10 mouse cellular contexts compared by ENCODE assay signal in the genomic region with DNA sequence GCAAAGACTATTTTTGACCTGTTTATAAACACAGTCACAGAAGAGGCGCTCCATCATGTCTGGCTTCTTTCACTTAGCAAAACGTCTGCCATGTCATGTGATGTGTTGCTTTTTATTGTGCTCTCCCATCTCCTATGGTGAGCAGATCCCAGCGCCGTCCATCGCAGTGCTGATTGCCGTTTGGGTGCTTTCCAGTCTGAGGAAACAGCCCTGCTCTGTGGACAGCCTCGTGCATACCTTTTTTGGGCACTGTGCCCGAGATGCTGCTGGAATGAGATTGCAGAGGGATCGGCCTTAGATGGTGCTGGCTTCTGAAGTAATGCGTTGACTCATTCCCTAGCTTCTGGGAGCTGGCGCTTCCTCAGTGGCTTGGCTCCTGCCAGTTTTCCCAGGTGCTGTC. TPM values are rescaled to one million over a fixed set of nuclear protein-coding genes. Genes with fewer than 3 reads are reported as not detected.
DNase-seq lines count a peak whose midpoint lies in the region; ATAC-seq and TF ChIP-seq lines count a peak whose summit lies in the region.
"Had no signal": no experiment of that assay in that cellular context is flagged by ENCODE, and none has a peak within 500 bp of the region (broad histone marks: within the 10 kb centered on the region; RNA-seq: fewer than 3 reads in every experiment).

No protein-coding gene starts in this region.

- H3K27ac ChIP-seq in heart, embryonic 16.5 days (ENCODE audit: low read length), result peak overlapping the region; percentile 79
- no peak overlapping the region for H3K27ac ChIP-seq in stomach, embryonic 16.5 days (ENCODE audit: low read length)
- H3K27ac ChIP-seq: limb, embryonic 15.5 days had no signal

- no peak for ATAC-seq in megakaryocyte, adult 5-6 weeks (ENCODE audit: poor library complexity, severe bottlenecking)
- peak; percentile 85 for ATAC-seq in heart, embryonic 16.5 days (replicated peaks; ENCODE audit: extremely low read depth, insufficient read depth, low FRiP score)
- peak; percentile 77 for ATAC-seq in stomach, embryonic 16.5 days (ENCODE audit: insufficient read depth, low FRiP score)
- no peak for ATAC-seq in granulocyte monocyte progenitor cell, adult 5-6 weeks (replicated peaks; ENCODE audit: poor library complexity, severe bottlenecking)

- no peaks in the 10 kb centered on the region for H3K9me3 ChIP-seq in megakaryocyte, embryonic 14.5 days
- no peaks in the 10 kb centered on the region for H3K9me3 ChIP-seq in heart, embryonic 16.5 days (replicated peaks; ENCODE audit: control insufficient read depth, low read length)
- H3K9me3 ChIP-seq in stomach, embryonic 16.5 days (replicated peaks; ENCODE audit: control insufficient read depth, low read length), result no peaks in the 10 kb centered on the region
- H3K9me3 ChIP-seq: limb, embryonic 15.5 days had no signal

- TF ChIP-seq CTCF in brain, embryonic 14.5 days (IDR thresholded peaks at IDR 0.05; ENCODE audit: borderline replicate concordance, extremely low read depth, insufficient read depth, insufficient read length), result no peak

- H3K4me3 ChIP-seq in megakaryocyte, embryonic 14.5 days (replicated peaks), result peak overlapping the region; percentile 2
- H3K4me3 ChIP-seq in heart, embryonic 16.5 days (ENCODE audit: low read length), result no peak overlapping the region; the same call in 1 of the 2 replicates
- no peak overlapping the region for H3K4me3 ChIP-seq in stomach, embryonic 16.5 days (replicated peaks; ENCODE audit: low read length)
- H3K4me3 ChIP-seq: limb, embryonic 15.5 days had no signal

- 19% methylated on average over 11 of the region's 11 CpGs for WGBS in heart, embryonic 16.5 days
- 42% methylated on average over 11 of the region's 11 CpGs for WGBS in stomach, embryonic 16.5 days

- TF ChIP-seq POLR2A in brain, embryonic 14.5 days (IDR thresholded peaks at IDR 0.05; ENCODE audit: borderline replicate concordance, extremely low read depth, insufficient read depth, insufficient read length, poor library complexity, severe bottlenecking), result no peak

- no peaks in the 10 kb centered on the region for H3K36me3 ChIP-seq in megakaryocyte, embryonic 14.5 days (replicated peaks; ENCODE audit: low read length)
- H3K36me3 ChIP-seq in heart, embryonic 16.5 days (ENCODE audit: control insufficient read depth, insufficient read depth), result no peaks in the 10 kb centered on the region
- H3K36me3 ChIP-seq in stomach, embryonic 16.5 days (ENCODE audit: control insufficient read depth, insufficient read depth, low read length), result no peaks in the 10 kb centered on the region
- H3K36me3 ChIP-seq: limb, embryonic 15.5 days had no signal

- peak overlapping the region; percentile 42 for H3K4me2 ChIP-seq in heart, embryonic 16.5 days (ENCODE audit: low read depth, low read length)
- 0 out of 2 replicates have a peak overlapping the region, but pooled peaks have one; percentile 5 for H3K4me2 ChIP-seq in stomach, embryonic 16.5 days (ENCODE audit: low read depth, low read length)
- H3K4me2 ChIP-seq: limb, embryonic 15.5 days had no signal

- DNase-seq in brain, embryonic 14.5 days (ENCODE audit: low read depth), result peak; percentile 53
- no peak for DNase-seq in urinary bladder, postnatal 36 days (ENCODE audit: low spot score in 2 of 2)

- H3K4me1 ChIP-seq in megakaryocyte, embryonic 14.5 days, result peaks cover 25% of the 10 kb centered on the region
- peaks cover 10% of the 10 kb centered on the region for H3K4me1 ChIP-seq in heart, embryonic 16.5 days (ENCODE audit: control insufficient read depth, insufficient read depth, low read length)
- H3K4me1 ChIP-seq in stomach, embryonic 16.5 days (ENCODE audit: control insufficient read depth, insufficient read depth, low read length), result peaks cover 3% of the 10 kb centered on the region; the same call in 1 of the 2 replicates

- peaks cover 7% of the 10 kb centered on the region for H3K27me3 ChIP-seq in megakaryocyte, embryonic 14.5 days (replicated peaks)
- no peaks in the 10 kb centered on the region for H3K27me3 ChIP-seq in heart, embryonic 16.5 days (ENCODE audit: control insufficient read depth, insufficient read depth, low read length)
- no peaks in the 10 kb centered on the region for H3K27me3 ChIP-seq in stomach, embryonic 16.5 days (ENCODE audit: control insufficient read depth, insufficient read depth, low read length)
- H3K27me3 ChIP-seq: limb, embryonic 15.5 days had no signal

- no peak overlapping the region for H3K9ac ChIP-seq in heart, embryonic 16.5 days (ENCODE audit: low read length)
- no peak overlapping the region for H3K9ac ChIP-seq in stomach, embryonic 16.5 days (ENCODE audit: low read length)
- H3K9ac ChIP-seq: limb, embryonic 15.5 days had no signal

RNA-seq across cellular contexts. Expression of gene Gm572, which starts 3.5 kb away (rescaled TPM):
- polyA plus RNA-seq in megakaryocyte, embryonic 14.5 days (2012; ENCODE audit: insufficient read depth, low replicate concordance), result not detected in 2 replicates
- total RNA-seq in megakaryocyte, adult 5-6 weeks (2015), result 0.23 and 0.29 TPM in 2 replicates
- not detected in 2 replicates for total RNA-seq in megakaryocyte, adult 5-6 weeks (2017)
- not detected in 2 replicates for polyA plus RNA-seq in brain, embryonic 14.5 days (2012; rRNA removed)
- polyA plus RNA-seq in heart, embryonic 16.5 days (2015; fragmentation: Nextera tagmentation; extraction: Ambion mirVana), result 0.11 and 0.41 TPM in 2 replicates
- 0.09 TPM in 1 of 2 replicates, not detected in the other for polyA plus RNA-seq in stomach, embryonic 16.5 days (2015; fragmentation: Nextera tagmentation; extraction: Ambion mirVana)
- not detected in 2 replicates for total RNA-seq in granulocyte monocyte progenitor cell, adult 5-6 weeks (2014; fragmentation: Nextera tagmentation)
- not detected in 2 replicates for total RNA-seq in granulocyte monocyte progenitor cell, adult 5-6 weeks (2017)
- polyA plus RNA-seq: gonadal fat pad, adult 2 months; limb, embryonic 15.5 days; neural tube, embryonic 14.5 days had no signal

RNA-seq across cellular contexts. Expression of gene Tardbp, which starts 19.8 kb away (rescaled TPM):
- 18.5 TPM in 1 of 2 replicates, not detected in the other for polyA plus RNA-seq in megakaryocyte, embryonic 14.5 days (2012; ENCODE audit: insufficient read depth, low replicate concordance)
- total RNA-seq in megakaryocyte, adult 5-6 weeks (2015), result 193 and 196 TPM in 2 replicates
- total RNA-seq in megakaryocyte, adult 5-6 weeks (2017), result 339 and 406 TPM in 2 replicates
- polyA plus RNA-seq in brain, embryonic 14.5 days (2012; rRNA removed), result 438 and 625 TPM in 2 replicates
- 171 and 194 TPM in 2 replicates for polyA plus RNA-seq in heart, embryonic 16.5 days (2015; fragmentation: Nextera tagmentation; extraction: Ambion mirVana)
- 284 and 286 TPM in 2 replicates for polyA plus RNA-seq in stomach, embryonic 16.5 days (2015; fragmentation: Nextera tagmentation; extraction: Ambion mirVana)
- 411 and 464 TPM in 2 replicates for total RNA-seq in granulocyte monocyte progenitor cell, adult 5-6 weeks (2014; fragmentation: Nextera tagmentation)
- 541 and 579 TPM in 2 replicates for total RNA-seq in granulocyte monocyte progenitor cell, adult 5-6 weeks (2017)

RNA-seq across cellular contexts. Expression of gene Masp2, which starts 44.3 kb away (rescaled TPM):
- polyA plus RNA-seq in megakaryocyte, embryonic 14.5 days (2012; ENCODE audit: insufficient read depth, low replicate concordance), result not detected in 2 replicates
- 0.21 TPM in 1 of 2 replicates, not detected in the other for total RNA-seq in megakaryocyte, adult 5-6 weeks (2015)
- 0.77 TPM in 1 of 2 replicates, not detected in the other for total RNA-seq in megakaryocyte, adult 5-6 weeks (2017)
- 1.6 and 2.6 TPM in 2 replicates for polyA plus RNA-seq in brain, embryonic 14.5 days (2012; rRNA removed)
- 0.34 and 0.45 TPM in 2 replicates for polyA plus RNA-seq in heart, embryonic 16.5 days (2015; fragmentation: Nextera tagmentation; extraction: Ambion mirVana)
- polyA plus RNA-seq in stomach, embryonic 16.5 days (2015; fragmentation: Nextera tagmentation; extraction: Ambion mirVana), result 1.4 and 1.8 TPM in 2 replicates
- total RNA-seq in granulocyte monocyte progenitor cell, adult 5-6 weeks (2014; fragmentation: Nextera tagmentation), result 0.47 TPM in 1 of 2 replicates, not detected in the other
- 0.46 and 0.65 TPM in 2 replicates for total RNA-seq in granulocyte monocyte progenitor cell, adult 5-6 weeks (2017)

RNA-seq across cellular contexts. Expression of gene Srm, which starts 55.3 kb away (rescaled TPM):
- 215 and 385 TPM in 2 replicates for polyA plus RNA-seq in megakaryocyte, embryonic 14.5 days (2012; ENCODE audit: insufficient read depth, low replicate concordance)
- total RNA-seq in megakaryocyte, adult 5-6 weeks (2015), result 21.0 and 27.3 TPM in 2 replicates
- 4.7 and 8.5 TPM in 2 replicates for total RNA-seq in megakaryocyte, adult 5-6 weeks (2017)
- 96.7 and 108 TPM in 2 replicates for polyA plus RNA-seq in brain, embryonic 14.5 days (2012; rRNA removed)
- polyA plus RNA-seq in heart, embryonic 16.5 days (2015; fragmentation: Nextera tagmentation; extraction: Ambion mirVana), result 91.9 and 99.5 TPM in 2 replicates
- 165 and 166 TPM in 2 replicates for polyA plus RNA-seq in stomach, embryonic 16.5 days (2015; fragmentation: Nextera tagmentation; extraction: Ambion mirVana)
- total RNA-seq in granulocyte monocyte progenitor cell, adult 5-6 weeks (2014; fragmentation: Nextera tagmentation), result 230 and 275 TPM in 2 replicates
- 53.4 and 63.4 TPM in 2 replicates for total RNA-seq in granulocyte monocyte progenitor cell, adult 5-6 weeks (2017)

Comparison
In these comparisons a context has a peak if more than half of its experiments do, and no peak if none do; other contexts are left out.
1. ATAC-seq: peak in heart, embryonic 16.5 days (single experiment) and stomach, embryonic 16.5 days (single experiment); none in megakaryocyte, adult 5-6 weeks (single experiment) and granulocyte monocyte progenitor cell, adult 5-6 weeks (single experiment).